Mouse (Mus musculus) embryonic facial prominence, embryonic 14.5 days (tissue): ENCODE measurements around the gene C3. TPM values are rescaled to one million over a fixed set of nuclear protein-coding genes. Genes with fewer than 3 reads are reported as not detected.

Experiments
- ATAC-seq: fragments of 200-750 bp; cut with Nextera tagmentation; 2 replicates; pipeline ENCODE4 v1.8.0; 2017; ENCODE audit warnings: low read depth, moderate number of reproducible peaks, moderate TSS enrichment
- DNase-seq: peaks from one replicate; pipeline ENCODE4 v3.0.0-alpha.2; 2015; ENCODE audit warnings: low spot score
- H3K27ac ChIP-seq: fragments of 300-500 bp; sonication (generic); replicated peaks from 2 replicates; pipeline ENCODE4 v1.5.1; 2014; ENCODE audit warnings: low read depth, mild to moderate bottlenecking, low read length, moderate library complexity
- H3K27me3 ChIP-seq: fragments of 300-500 bp; sonication (generic); replicated peaks from 2 replicates; pipeline ENCODE4 v1.6.1; 2014; ENCODE audit warnings: low read length; ENCODE audit not compliant: control insufficient read depth, insufficient read depth
- H3K36me3 ChIP-seq: fragments of 300-500 bp; sonication (generic); 2 replicates; pipeline ENCODE4 v1.6.1; 2014; ENCODE audit warnings: low read length, mixed read lengths; ENCODE audit not compliant: control insufficient read depth, insufficient read depth
- H3K4me1 ChIP-seq: fragments of 300-500 bp; sonication (generic); 2 replicates; pipeline ENCODE4 v1.6.1; 2014; ENCODE audit warnings: antibody characterized with exemption, low read length; ENCODE audit not compliant: control insufficient read depth, insufficient read depth
- H3K4me2 ChIP-seq: fragments of 300-500 bp; sonication (generic); 2 replicates; pipeline ENCODE4 v1.6.1; 2014; ENCODE audit warnings: low read depth, mild to moderate bottlenecking, low read length, moderate library complexity, mixed read lengths
- H3K4me3 ChIP-seq: fragments of 300-500 bp; sonication (generic); 2 replicates; pipeline ENCODE4 v1.5.1; 2014; ENCODE audit warnings: low read depth, mild to moderate bottlenecking, low read length
- H3K9ac ChIP-seq: fragments of 300-500 bp; sonication (generic); 2 replicates; pipeline ENCODE4 v1.6.1; 2014; ENCODE audit warnings: low read depth, mild to moderate bottlenecking, low read length, moderate library complexity, mixed read lengths
- H3K9me3 ChIP-seq: fragments of 300-500 bp; sonication (generic); 2 replicates; pipeline ENCODE4 v1.6.1; 2016; ENCODE audit warnings: low read length; ENCODE audit not compliant: control insufficient read depth
- WGBS: fragments of 180-500 bp; shearing (Covaris S2); extraction: QIAGEN DNeasy Blood & Tissue Kit; methylation state at CpG from one replicate; pipeline ENCODE4 v1.1.7; 2014; 5-methylcytosine and 5-hydroxymethylcytosine counted together
- microRNA-seq: library from miRNA; unstranded; fragments of <30 nt; microRNA quantifications from one replicate; pipeline ENCODE4, GENCODE M21; 2016; ENCODE audit warnings: borderline number of aligned reads
- polyA plus RNA-seq: library from polyadenylated mRNA; unstranded; fragments of >200 nt; fragmentation: Nextera tagmentation; extraction: Ambion mirVana; gene quantifications from 2 replicates; pipeline ENCODE4 v1.2.1, GENCODE M21; 2014

C3 gene
- polyA plus RNA-seq, 1 experiment from 2014 or later = 4.6 TPM

DNA sequence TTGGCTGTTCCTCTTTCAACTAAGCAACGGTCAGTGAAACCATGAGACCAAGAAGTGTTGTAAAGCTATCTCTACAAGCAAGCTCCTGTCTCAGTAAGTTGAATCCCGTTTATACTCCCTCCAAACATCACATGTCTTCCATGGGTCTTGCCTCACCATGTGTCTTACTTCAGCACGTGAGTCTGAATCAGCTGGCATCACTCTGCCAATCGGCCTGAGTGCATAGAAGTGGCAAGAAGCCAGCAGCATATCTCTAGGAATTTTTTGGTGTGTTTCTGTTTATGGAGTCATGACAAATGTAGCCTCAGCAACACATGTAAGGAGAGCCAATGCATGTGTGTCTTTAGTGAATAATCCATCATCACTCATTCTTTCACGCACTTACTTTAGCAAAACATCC lies 55.6 kb downstream of the C3 start:
- H3K4me3 ChIP-seq = no peak overlapping the region
- H3K4me2 ChIP-seq = no peak overlapping the region
- no peak overlapping the region for H3K9ac ChIP-seq
- H3K27ac ChIP-seq = no peak overlapping the region
- 66% methylated on average over 5 of the region's 5 CpGs for WGBS
- DNase-seq = no peak
- H3K27me3 ChIP-seq = no peaks in the 10 kb centered on the region
- H3K36me3 ChIP-seq = no peaks in the 10 kb centered on the region
- no peak for ATAC-seq
- no peaks in the 10 kb centered on the region for H3K4me1 ChIP-seq
- no peaks in the 10 kb centered on the region for H3K9me3 ChIP-seq

DNA sequence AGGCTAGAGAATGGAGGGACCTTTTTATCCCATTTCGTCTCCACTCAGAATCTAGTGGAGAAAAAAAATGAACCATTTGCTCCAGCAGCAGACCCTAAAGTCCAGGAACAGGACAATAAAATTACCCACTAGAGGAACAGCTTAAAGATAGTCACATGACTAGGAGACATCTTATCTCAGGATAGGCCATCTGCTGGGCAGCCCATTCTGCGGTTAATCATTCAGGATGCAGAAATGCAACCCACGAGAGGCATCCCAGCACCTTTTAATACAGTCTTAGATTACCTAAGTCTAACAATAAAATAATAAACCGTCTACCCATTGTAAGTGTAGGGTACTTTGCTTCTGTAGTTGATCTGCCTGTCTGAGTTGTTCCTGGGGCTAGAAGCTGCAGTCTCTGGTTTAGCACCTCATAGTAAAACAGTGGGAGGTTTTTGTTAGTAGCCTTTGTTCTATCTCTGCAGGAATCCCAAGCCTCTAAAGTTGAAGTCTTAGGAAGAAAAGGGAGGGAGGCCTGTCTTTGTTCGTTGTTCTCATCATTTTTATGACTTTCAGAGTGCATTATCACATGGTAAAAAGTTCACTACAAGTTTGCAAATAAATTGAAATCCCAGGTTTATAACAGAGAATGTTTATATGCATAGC lies 57.2 kb downstream of the C3 start:
- H3K4me2 ChIP-seq = no peak overlapping the region
- no peak for DNase-seq
- no peak overlapping the region for H3K4me3 ChIP-seq
- WGBS = 59% methylated on average over 5 of the region's 5 CpGs
- no peaks in the 10 kb centered on the region for H3K36me3 ChIP-seq
- H3K27ac ChIP-seq = no peak overlapping the region
- no peak overlapping the region for H3K9ac ChIP-seq
- no peaks in the 10 kb centered on the region for H3K27me3 ChIP-seq
- no peaks in the 10 kb centered on the region for H3K4me1 ChIP-seq
- no peak for ATAC-seq
- H3K9me3 ChIP-seq = no peaks in the 10 kb centered on the region

DNA sequence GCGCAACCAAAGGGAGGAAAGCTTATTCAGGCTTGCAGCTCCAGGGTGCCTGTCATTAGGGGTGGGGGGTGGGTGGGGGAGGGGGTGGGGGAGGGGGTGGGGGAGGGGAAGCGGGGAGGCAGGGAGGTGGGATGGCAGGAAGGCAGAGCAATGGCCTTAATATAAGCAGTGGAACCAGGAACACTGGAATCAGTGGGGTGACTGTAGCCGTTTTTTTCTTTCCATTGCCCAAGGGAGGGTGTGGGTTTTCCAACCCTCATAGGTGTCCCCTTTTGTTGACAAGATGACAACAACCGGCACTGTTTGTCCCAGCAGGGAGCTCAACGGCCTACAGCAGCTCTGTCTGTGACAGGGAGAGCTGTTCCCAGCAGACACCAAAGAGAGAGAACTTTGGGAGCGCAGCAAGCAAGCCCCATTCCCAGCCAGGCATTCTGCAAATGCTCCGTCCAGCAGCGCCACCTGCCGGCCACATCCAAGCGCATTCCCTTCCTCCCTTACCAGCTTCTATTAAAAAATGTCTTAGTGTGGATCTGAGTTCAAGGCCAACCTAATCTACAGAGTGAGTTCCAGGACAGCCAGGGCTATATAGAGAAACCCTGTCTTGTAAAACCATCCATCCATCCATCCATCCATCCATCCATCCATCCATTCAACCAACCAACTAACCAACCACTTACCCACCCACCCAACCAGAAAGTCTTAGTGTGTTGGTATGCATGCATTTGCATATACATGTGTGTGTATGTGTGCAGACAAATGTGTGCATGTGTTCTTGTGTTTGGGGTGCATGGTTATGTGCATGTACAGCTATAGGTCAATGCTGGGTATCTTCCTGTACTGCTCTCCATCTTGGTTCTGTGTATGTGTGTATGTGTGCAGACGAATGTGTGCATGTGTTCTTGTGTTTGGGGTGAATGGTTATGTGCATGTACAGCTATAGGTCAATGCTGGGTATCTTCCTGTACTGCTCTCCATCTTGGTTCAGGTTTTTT lies 60.8 kb downstream of the C3 start:
- WGBS = 9% methylated on average over 11 of the region's 11 CpGs

More for the DNA sequence above, 60.8 kb downstream of the C3 start:
- H3K4me3 ChIP-seq = no peak overlapping the region
- no peaks in the 10 kb centered on the region for H3K36me3 ChIP-seq
- ATAC-seq (peak; percentile 71), DNase-seq (peak; percentile 86)
- H3K9me3 ChIP-seq = no peaks in the 10 kb centered on the region
- H3K9ac ChIP-seq = no peak overlapping the region
- H3K27me3 ChIP-seq = no peaks in the 10 kb centered on the region
- H3K4me2 ChIP-seq = peak overlapping the region; percentile 34; the same call in 1 of the 2 replicates
- H3K4me1 ChIP-seq = no peaks in the 10 kb centered on the region
- no peak overlapping the region for H3K27ac ChIP-seq

Small RNA genes lying within 50 kb of the gene (microRNA-seq; reads per million reads assigned to microRNA genes)
- not detected for gene Mir6978

Other genes with a start within 250 kb of the C3 start
- gene Acer1, start 246.0 kb downstream of the C3 start, polyA plus RNA-seq = 1.3 and 2.4 TPM in 2 replicates
- 140 and 142 TPM in 2 replicates for gene Clpp, start 237.8 kb downstream of the C3 start, polyA plus RNA-seq
- gene Alkbh7, start 230.8 kb downstream of the C3 start, polyA plus RNA-seq = 35.7 and 39.8 TPM in 2 replicates
- 0.84 TPM in 1 of 2 replicates, not detected in the other for gene Pspn, start 228.1 kb downstream of the C3 start, polyA plus RNA-seq
- 55.4 and 55.5 TPM in 2 replicates for gene Gtf2f1, start 216.8 kb downstream of the C3 start, polyA plus RNA-seq
- 0.19 and 0.41 TPM in 2 replicates for gene Gm17949, start 216.7 kb downstream of the C3 start, polyA plus RNA-seq
- 43.5 and 44.9 TPM in 2 replicates for gene Khsrp, start 196.6 kb downstream of the C3 start, polyA plus RNA-seq
- not detected in 2 replicates for gene Slc25a41, start 186.5 kb downstream of the C3 start, polyA plus RNA-seq
- gene Crb3, start 169.0 kb downstream of the C3 start, polyA plus RNA-seq = 5.5 and 8.1 TPM in 2 replicates
- 6.9 and 7.8 TPM in 2 replicates for gene Slc25a23, start 168.3 kb downstream of the C3 start, polyA plus RNA-seq
- gene Dennd1c, start 149.6 kb downstream of the C3 start, polyA plus RNA-seq = 1.6 and 2.1 TPM in 2 replicates
- gene Tubb4a, start 140.4 kb downstream of the C3 start, polyA plus RNA-seq = 22.9 and 28.7 TPM in 2 replicates
- gene Tnfsf9, start 122.8 kb downstream of the C3 start, polyA plus RNA-seq = 4.1 and 5.0 TPM in 2 replicates
- gene Cd70, start 78.4 kb downstream of the C3 start, polyA plus RNA-seq = not detected in 2 replicates
- 0.08 TPM in 1 of 2 replicates, not detected in the other for gene Tnfsf14, start 34.0 kb downstream of the C3 start, polyA plus RNA-seq
- gene Gpr108, start 20.3 kb upstream of the C3 start, polyA plus RNA-seq = 36.9 and 37.1 TPM in 2 replicates
- 32.3 and 36.0 TPM in 2 replicates for gene Trip10, start 21.3 kb upstream of the C3 start, polyA plus RNA-seq
- 4.0 and 4.8 TPM in 2 replicates for gene Vav1, start 51.0 kb upstream of the C3 start, polyA plus RNA-seq
- gene Adgre1, start 130.6 kb upstream of the C3 start, polyA plus RNA-seq = 9.8 and 11.5 TPM in 2 replicates